Mouse (Mus musculus) heart, embryonic 16.5 days (tissue): ENCODE results near the gene Pwwp2a. TPM values are rescaled to one million over a fixed set of nuclear protein-coding genes. Genes with fewer than 3 reads are reported as not detected.

Experiments used
- ATAC-seq: fragments of 200-750 bp; cut with Nextera tagmentation; replicated peaks from 2 replicates; pipeline ENCODE4 v1.8.0; 2017; ENCODE audit warnings: moderate number of reproducible peaks; ENCODE audit not compliant: insufficient read depth, low FRiP score; ENCODE audit errors: extremely low read depth
- H3K27ac ChIP-seq: fragments of 300-500 bp; sonication (generic); 2 replicates; pipeline ENCODE4 v1.5.1; 2014; ENCODE audit warnings: mild to moderate bottlenecking, low read length, control low read depth, moderate library complexity
- H3K27me3 ChIP-seq: fragments of 300-500 bp; sonication (generic); 2 replicates; pipeline ENCODE4 v1.6.1; 2014; ENCODE audit warnings: low read length, mixed read lengths; ENCODE audit not compliant: control insufficient read depth, insufficient read depth
- H3K36me3 ChIP-seq: fragments of 300-500 bp; sonication (generic); 2 replicates; pipeline ENCODE4 v1.6.1; 2014; ENCODE audit not compliant: control insufficient read depth, insufficient read depth
- H3K4me1 ChIP-seq: fragments of 300-500 bp; sonication (generic); 2 replicates; pipeline ENCODE4 v1.6.1; 2014; ENCODE audit warnings: low read length, mixed read lengths; ENCODE audit not compliant: control insufficient read depth, insufficient read depth
- H3K4me2 ChIP-seq: fragments of 300-500 bp; sonication (generic); 2 replicates; pipeline ENCODE4 v1.6.1; 2014; ENCODE audit warnings: low read depth, mild to moderate bottlenecking, control low read depth, low read length
- H3K4me3 ChIP-seq: fragments of 300-500 bp; sonication (generic); 2 replicates; pipeline ENCODE4 v1.5.1; 2014; ENCODE audit warnings: mild to moderate bottlenecking, control low read depth, low read length
- H3K9ac ChIP-seq: fragments of 300-500 bp; sonication (generic); 2 replicates; pipeline ENCODE4 v1.6.1; 2014; ENCODE audit warnings: low read length, control low read depth
- H3K9me3 ChIP-seq: fragments of 300-500 bp; sonication (generic); replicated peaks from 2 replicates; pipeline ENCODE4 v1.6.1; 2016; ENCODE audit warnings: low read length; ENCODE audit not compliant: control insufficient read depth
- WGBS: fragments of 180-500 bp; shearing (Covaris S2); extraction: QIAGEN DNeasy Blood & Tissue Kit; methylation state at CpG from one replicate; pipeline ENCODE4 v1.1.7; 2014; 5-methylcytosine and 5-hydroxymethylcytosine counted together
- polyA plus RNA-seq: library from polyadenylated mRNA; unstranded; fragments of >200 nt; fragmentation: Nextera tagmentation; extraction: Ambion mirVana; gene quantifications from 2 replicates; pipeline ENCODE4 v1.2.1, GENCODE M21; 2015

The Pwwp2a gene
- 15.5 and 17.4 TPM in 2 replicates for polyA plus RNA-seq

GRCm38 (mm10) chr11:43681472-43682414 lies at the start of gene Pwwp2a:
Gene Pwwp2a (plus strand): TSS chr11:43681998.
- WGBS, result under 1% methylated on average over 54 of the region's 87 CpGs
- Histone ChIP-seq H3K9ac (peak within 1 kb of the TSS; percentile 90), H3K4me2 (peak within 1 kb of the TSS; percentile 90), H3K27me3 (no peaks in the 10 kb centered on the region), H3K36me3 (peaks cover 4% of the 10 kb centered on the region; the same call in 1 of the 2 replicates), H3K27ac (peak within 1 kb of the TSS; percentile 92), H3K9me3 (no peaks in the 10 kb centered on the region), H3K4me1 (peaks cover 8% of the 10 kb centered on the region), H3K4me3 (peak within 1 kb of the TSS; percentile 88)
- peak; percentile 98 for ATAC-seq

DNA sequence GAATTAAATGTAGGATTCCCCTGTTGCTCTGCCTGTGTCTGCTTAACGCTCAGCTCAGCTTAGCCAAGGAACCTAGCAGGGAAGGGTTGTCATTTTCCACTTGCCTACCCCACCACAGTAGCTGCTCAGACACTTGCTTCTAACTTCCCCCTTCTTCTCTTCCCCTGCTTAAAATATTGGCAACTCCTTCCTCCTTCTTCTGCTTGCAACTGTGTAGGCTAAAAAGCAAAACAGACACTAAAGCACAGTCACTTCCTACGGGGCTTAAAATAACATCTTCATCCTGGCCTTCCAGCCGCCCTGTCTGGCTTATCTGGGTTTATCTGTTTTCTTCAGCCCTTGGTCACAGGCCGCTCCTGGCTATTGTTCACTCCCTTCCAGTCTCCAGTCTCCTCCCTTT lies 49.2 kb upstream of the Pwwp2a start:
- Histone ChIP-seq H3K27me3 (no peaks in the 10 kb centered on the region), H3K36me3 (no peaks in the 10 kb centered on the region), H3K4me3 (no peak overlapping the region), H3K9me3 (no peaks in the 10 kb centered on the region), H3K4me2 (no peak overlapping the region), H3K4me1 (peaks cover 20% of the 10 kb centered on the region), H3K9ac (no peak overlapping the region), H3K27ac (no peak overlapping the region; the same call in 1 of the 2 replicates)
- no peak for ATAC-seq
- whole genome bisulfite sequencing, result 16% methylated on average over 4 of the region's 4 CpGs

- H3K4me2 ChIP-seq, result no peak overlapping the region
- H3K27me3 ChIP-seq, result no peaks in the 10 kb centered on the region
- no peak overlapping the region for H3K9ac ChIP-seq
- no peaks in the 10 kb centered on the region for H3K9me3 ChIP-seq
- no peaks in the 10 kb centered on the region for H3K36me3 ChIP-seq
- WGBS, result 65% methylated on average over 6 of the region's 6 CpGs
- no peak overlapping the region for H3K27ac ChIP-seq
- no peak for ATAC-seq
- peaks cover 20% of the 10 kb centered on the region for H3K4me1 ChIP-seq
- no peak overlapping the region for H3K4me3 ChIP-seq
Measured at GRCm38 (mm10) chr11:43633165-43633564, 48.6 kb upstream of the Pwwp2a start.

GRCm38 (mm10) chr11:43633658-43634401 lies 48.0 kb upstream of the Pwwp2a start:
- Histone ChIP-seq H3K9ac (peak overlapping the region; percentile 28), H3K4me3 (no peak overlapping the region)
- 11% methylated on average over 18 of the region's 19 CpGs for WGBS

GRCm38 (mm10) chr11:43636761-43637160 lies 45.0 kb upstream of the Pwwp2a start:
- Histone ChIP-seq H3K27me3 (no peaks in the 10 kb centered on the region), H3K4me3 (no peak overlapping the region), H3K9me3 (peaks cover 5% of the 10 kb centered on the region), H3K4me2 (no peak overlapping the region), H3K4me1 (peaks cover 20% of the 10 kb centered on the region), H3K9ac (no peak overlapping the region), H3K27ac (no peak overlapping the region), H3K36me3 (no peaks in the 10 kb centered on the region)
- 50% methylated on average over 4 of the region's 4 CpGs for WGBS
- no peak for ATAC-seq

More at GRCm38 (mm10) chr11:43633658-43634401, 48.0 kb upstream of the Pwwp2a start:
- ATAC-seq, result peak; percentile 65
- peaks cover 20% of the 10 kb centered on the region for H3K4me1 ChIP-seq
- H3K36me3 ChIP-seq, result no peaks in the 10 kb centered on the region
- H3K9me3 ChIP-seq, result no peaks in the 10 kb centered on the region
- H3K4me2 ChIP-seq, result peak overlapping the region; percentile 45
- peak overlapping the region; percentile 75 for H3K27ac ChIP-seq
- H3K27me3 ChIP-seq, result no peaks in the 10 kb centered on the region

GRCm38 (mm10) chr11:43638486-43638885 lies 43.3 kb upstream of the Pwwp2a start:
- WGBS, result 89% methylated on average over 3 of the region's 3 CpGs
- no peak overlapping the region for H3K4me2 ChIP-seq
- H3K27me3 ChIP-seq, result no peaks in the 10 kb centered on the region
- no peak overlapping the region for H3K9ac ChIP-seq
- H3K4me3 ChIP-seq, result no peak overlapping the region
- ATAC-seq, result no peak
- H3K36me3 ChIP-seq, result no peaks in the 10 kb centered on the region
- peaks cover 5% of the 10 kb centered on the region for H3K9me3 ChIP-seq
- no peak overlapping the region for H3K27ac ChIP-seq
- peaks cover 20% of the 10 kb centered on the region for H3K4me1 ChIP-seq

GRCm38 (mm10) chr11:43643180-43643591 lies 38.6 kb upstream of the Pwwp2a start:
- peak; percentile 91 for ATAC-seq
- no peaks in the 10 kb centered on the region for H3K27me3 ChIP-seq

GRCm38 (mm10) chr11:43645286-43645685 lies 36.5 kb upstream of the Pwwp2a start:
- Histone ChIP-seq H3K36me3 (no peaks in the 10 kb centered on the region), H3K9ac (no peak overlapping the region), H3K27ac (no peak overlapping the region), H3K4me3 (no peak overlapping the region), H3K27me3 (no peaks in the 10 kb centered on the region), H3K4me1 (peaks cover 15% of the 10 kb centered on the region), H3K4me2 (no peak overlapping the region), H3K9me3 (peaks cover 2% of the 10 kb centered on the region; the same call in 1 of the 2 replicates)
- ATAC-seq, result no peak
- WGBS, result 93% methylated on average over 3 of the region's 3 CpGs

More at GRCm38 (mm10) chr11:43643180-43643591, 38.6 kb upstream of the Pwwp2a start:
- no peak overlapping the region for H3K4me2 ChIP-seq
- H3K9ac ChIP-seq, result no peak overlapping the region
- 17% methylated on average over 2 of the region's 2 CpGs for WGBS
- H3K9me3 ChIP-seq, result peaks cover 7% of the 10 kb centered on the region
- no peak overlapping the region for H3K4me3 ChIP-seq
- peaks cover 15% of the 10 kb centered on the region for H3K4me1 ChIP-seq
- H3K27ac ChIP-seq, result peak overlapping the region; percentile 69
- H3K36me3 ChIP-seq, result no peaks in the 10 kb centered on the region
